Mouse (Mus musculus): Measurements from ENCODE around the gene Cebpa. TPM values are rescaled to one million over a fixed set of nuclear protein-coding genes. Genes with fewer than 3 reads are reported as not detected.
A peak's percentile ranks its signal among the peaks of the same experiment; 100 is the strongest.

The Cebpa gene
- polyA plus RNA-seq, 1 experiment from 2014 or later: 0.90 TPM

DNA sequence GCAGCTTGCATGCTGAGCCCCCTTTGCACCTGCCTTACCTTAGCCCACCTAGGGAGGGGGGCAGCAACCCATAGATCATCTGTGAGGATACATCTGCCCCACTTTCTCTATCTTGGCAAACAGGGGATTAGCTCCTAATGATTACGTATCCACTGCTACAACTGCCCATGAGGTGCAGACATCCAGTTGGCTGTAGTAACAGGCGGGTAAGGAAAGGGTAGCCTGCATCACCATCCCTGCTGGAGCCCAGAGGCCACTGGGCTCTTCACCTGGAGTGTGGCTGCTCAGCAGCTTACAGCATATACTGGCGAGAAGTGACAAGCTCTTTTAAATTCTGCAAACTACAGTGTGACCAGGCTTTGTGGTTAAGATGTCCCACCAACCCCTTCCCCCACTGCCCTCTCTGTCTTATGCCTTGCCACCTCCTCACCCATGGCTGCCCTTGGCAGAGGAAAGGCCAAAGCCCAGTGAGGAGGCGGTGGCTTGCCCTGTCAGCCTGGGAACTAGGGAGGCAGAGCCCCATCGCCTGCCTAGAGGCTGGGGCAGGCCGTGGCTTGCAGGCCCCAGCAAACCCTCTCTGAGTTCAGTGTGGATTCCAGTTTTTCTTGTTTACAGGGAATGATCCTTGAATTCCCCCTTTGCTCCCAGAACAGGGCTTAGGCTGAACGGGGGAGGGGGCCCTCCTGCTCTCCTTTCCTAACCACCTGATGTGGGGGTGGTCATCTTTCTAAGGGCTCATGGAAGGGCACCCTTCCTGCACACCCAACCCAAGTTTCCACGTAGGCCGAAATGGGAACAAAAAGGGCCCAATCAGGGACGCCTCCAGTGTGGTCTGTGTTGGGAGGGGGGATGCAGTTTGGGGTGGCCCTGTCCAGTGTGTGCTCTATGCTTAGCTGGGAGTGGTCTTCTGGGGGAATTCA is 3.6 kb downstream of the Cebpa start:
- Histone ChIP-seq H3K27me3 (ENCODE audit: control insufficient read depth, insufficient read depth, low read length) (peaks cover 36% of the 10 kb centered on the region), H3K4me3 (ENCODE audit: low read depth, low read length) (no peak overlapping the region), H3K4me2 (ENCODE audit: low read depth, low read length) (no peak overlapping the region), H3K27ac (replicated peaks; ENCODE audit: low read depth, low read length) (no peak overlapping the region), H3K9me3 (replicated peaks; ENCODE audit: control insufficient read depth, low read length) (no peaks in the 10 kb centered on the region), H3K4me1 (ENCODE audit: control insufficient read depth, insufficient read depth, low read length) (peaks cover 7% of the 10 kb centered on the region), H3K9ac (replicated peaks; ENCODE audit: low read length) (no peak overlapping the region), H3K36me3 (replicated peaks; ENCODE audit: control insufficient read depth, insufficient read depth, low read depth, low read length) (no peaks in the 10 kb centered on the region)
- peak; percentile 36 for DNase-seq (ENCODE audit: low spot score)
- 52% methylated on average over 10 of the region's 10 CpGs for WGBS
- no peak for ATAC-seq (replicated peaks; ENCODE audit: insufficient number of reproducible peaks, low FRiP score, low TSS enrichment, low read depth)

DNA sequence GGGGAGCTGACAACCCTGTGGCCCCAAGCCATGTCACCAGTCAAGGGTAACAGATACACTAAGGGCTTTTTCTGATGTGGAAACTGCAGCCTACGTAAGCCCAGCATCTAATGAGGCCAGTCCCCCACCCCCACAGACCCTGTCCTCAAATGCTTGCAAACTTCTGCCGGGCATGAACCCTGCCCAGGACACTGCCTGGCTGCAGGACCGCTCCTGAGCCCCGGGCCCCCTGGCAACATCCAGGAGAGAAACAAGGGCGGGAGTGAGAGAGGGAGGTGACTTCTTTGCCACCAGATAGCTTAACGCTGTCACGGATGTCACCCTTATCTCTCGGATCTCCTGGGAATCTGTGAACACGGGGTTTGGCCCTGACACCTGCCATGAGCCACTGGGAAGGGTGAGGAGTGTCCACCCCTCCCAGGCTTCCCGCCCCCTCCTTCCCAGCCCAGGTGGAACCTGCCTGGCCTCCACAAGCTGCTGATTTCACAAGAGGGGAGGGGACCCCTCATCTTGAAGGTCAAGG is 4.4 kb downstream of the Cebpa start:
- no peaks in the 10 kb centered on the region for H3K9me3 ChIP-seq (replicated peaks; ENCODE audit: control insufficient read depth, low read length)
- H3K4me3 ChIP-seq (ENCODE audit: low read depth, low read length): no peak overlapping the region
- peaks cover 33% of the 10 kb centered on the region for H3K27me3 ChIP-seq (ENCODE audit: control insufficient read depth, insufficient read depth, low read length)
- no peak overlapping the region for H3K9ac ChIP-seq (replicated peaks; ENCODE audit: low read length)
- DNase-seq (ENCODE audit: low spot score): no peak
- no peaks in the 10 kb centered on the region for H3K36me3 ChIP-seq (replicated peaks; ENCODE audit: control insufficient read depth, insufficient read depth, low read depth, low read length)
- WGBS: 38% methylated on average over 10 of the region's 10 CpGs
- ATAC-seq (replicated peaks; ENCODE audit: insufficient number of reproducible peaks, low FRiP score, low TSS enrichment, low read depth): no peak
- H3K27ac ChIP-seq (replicated peaks; ENCODE audit: low read depth, low read length): no peak overlapping the region
- H3K4me2 ChIP-seq (ENCODE audit: low read depth, low read length): no peak overlapping the region
- peaks cover 7% of the 10 kb centered on the region for H3K4me1 ChIP-seq (ENCODE audit: control insufficient read depth, insufficient read depth, low read length)

DNA sequence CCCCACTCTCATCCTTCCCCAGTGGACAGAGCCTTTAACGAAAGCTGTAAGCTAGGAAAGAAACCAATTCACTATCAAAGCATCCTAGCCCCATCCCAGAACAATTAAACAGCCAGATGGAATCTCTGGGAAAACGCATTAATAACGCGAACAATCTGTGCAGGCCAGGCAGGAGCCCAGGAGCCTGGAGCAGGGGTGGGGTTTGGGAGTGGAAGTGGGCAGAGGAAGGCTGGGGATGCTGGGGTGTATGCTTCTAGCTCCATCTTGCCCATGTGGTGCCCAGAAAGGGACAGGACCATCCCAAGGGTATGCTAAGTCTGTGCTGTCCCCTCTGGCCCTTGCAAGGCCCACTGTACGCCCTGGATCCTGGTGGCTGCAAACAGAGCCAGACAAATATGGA is 5.1 kb downstream of the Cebpa start:
- Histone ChIP-seq H3K4me2 (ENCODE audit: low read depth, low read length) (no peak overlapping the region), H3K36me3 (replicated peaks; ENCODE audit: control insufficient read depth, insufficient read depth, low read depth, low read length) (no peaks in the 10 kb centered on the region), H3K9me3 (replicated peaks; ENCODE audit: control insufficient read depth, low read length) (no peaks in the 10 kb centered on the region), H3K9ac (replicated peaks; ENCODE audit: low read length) (no peak overlapping the region), H3K4me3 (ENCODE audit: low read depth, low read length) (no peak overlapping the region), H3K27ac (replicated peaks; ENCODE audit: low read depth, low read length) (no peak overlapping the region), H3K4me1 (ENCODE audit: control insufficient read depth, insufficient read depth, low read length) (peaks cover 7% of the 10 kb centered on the region), H3K27me3 (ENCODE audit: control insufficient read depth, insufficient read depth, low read length) (peaks cover 33% of the 10 kb centered on the region)
- DNase-seq (ENCODE audit: low spot score) (no peak), ATAC-seq (replicated peaks; ENCODE audit: insufficient number of reproducible peaks, low FRiP score, low TSS enrichment, low read depth) (no peak)
- 35% methylated on average over 5 of the region's 5 CpGs for WGBS

DNA sequence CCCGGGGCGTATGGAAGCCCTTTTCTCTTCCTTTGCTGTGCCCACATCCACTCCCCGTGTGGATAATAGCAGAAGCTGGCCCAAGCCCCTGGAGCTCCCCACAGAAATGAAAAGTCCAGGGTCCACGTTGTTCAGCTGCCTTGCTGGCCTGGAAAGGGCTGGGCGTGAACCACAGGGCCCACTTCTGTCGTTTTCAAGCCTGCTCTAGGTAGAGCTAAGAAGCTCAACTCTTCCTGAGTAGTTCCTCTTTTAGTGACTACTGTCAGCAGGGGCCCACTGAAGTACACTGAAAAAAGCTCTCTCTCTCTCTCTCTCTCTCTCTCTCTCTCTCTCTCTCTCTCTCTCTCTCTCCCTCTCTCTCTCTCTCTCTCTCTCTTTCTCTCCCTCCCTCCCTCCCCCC is 5.7 kb downstream of the Cebpa start:
- no peak overlapping the region for H3K4me2 ChIP-seq (ENCODE audit: low read depth, low read length)
- H3K4me1 ChIP-seq (ENCODE audit: control insufficient read depth, insufficient read depth, low read length): peaks cover 4% of the 10 kb centered on the region; the same call in 1 of the 2 replicates
- no peak overlapping the region for H3K9ac ChIP-seq (replicated peaks; ENCODE audit: low read length)
- H3K27me3 ChIP-seq (ENCODE audit: control insufficient read depth, insufficient read depth, low read length): peaks cover 28% of the 10 kb centered on the region
- H3K36me3 ChIP-seq (replicated peaks; ENCODE audit: control insufficient read depth, insufficient read depth, low read depth, low read length): no peaks in the 10 kb centered on the region
- no peak overlapping the region for H3K27ac ChIP-seq (replicated peaks; ENCODE audit: low read depth, low read length)
- DNase-seq (ENCODE audit: low spot score) (no peak), ATAC-seq (replicated peaks; ENCODE audit: insufficient number of reproducible peaks, low FRiP score, low TSS enrichment, low read depth) (no peak)
- no peak overlapping the region for H3K4me3 ChIP-seq (ENCODE audit: low read depth, low read length)
- WGBS: 46% methylated on average over 6 of the region's 6 CpGs
- no peaks in the 10 kb centered on the region for H3K9me3 ChIP-seq (replicated peaks; ENCODE audit: control insufficient read depth, low read length)

DNA sequence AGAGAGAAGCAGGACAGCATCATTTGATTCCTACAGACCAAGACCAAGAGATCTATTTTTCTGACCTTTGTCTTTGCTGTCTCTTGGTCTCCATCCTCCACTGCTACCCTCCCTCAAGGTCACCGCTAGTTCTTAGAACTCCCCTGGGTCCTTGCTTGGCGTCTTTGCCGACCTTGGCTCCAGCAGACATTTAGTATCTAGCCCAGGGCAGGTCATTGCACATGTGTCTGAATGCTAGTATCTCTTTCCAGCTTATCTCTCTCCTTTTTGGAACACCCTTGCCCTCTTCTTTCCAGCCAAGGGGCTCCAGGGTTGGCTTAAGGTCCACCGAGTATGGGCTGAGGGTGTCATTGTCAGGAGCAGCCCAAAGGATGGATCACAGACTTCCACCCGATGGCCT is 6.9 kb downstream of the Cebpa start:
- Histone ChIP-seq H3K4me3 (ENCODE audit: low read depth, low read length) (no peak overlapping the region), H3K4me2 (ENCODE audit: low read depth, low read length) (no peak overlapping the region), H3K27ac (replicated peaks; ENCODE audit: low read depth, low read length) (no peak overlapping the region), H3K9me3 (replicated peaks; ENCODE audit: control insufficient read depth, low read length) (no peaks in the 10 kb centered on the region), H3K9ac (replicated peaks; ENCODE audit: low read length) (no peak overlapping the region), H3K36me3 (replicated peaks; ENCODE audit: control insufficient read depth, insufficient read depth, low read depth, low read length) (no peaks in the 10 kb centered on the region), H3K27me3 (ENCODE audit: control insufficient read depth, insufficient read depth, low read length) (peaks cover 16% of the 10 kb centered on the region), H3K4me1 (ENCODE audit: control insufficient read depth, insufficient read depth, low read length) (no peaks in the 10 kb centered on the region)
- DNase-seq (ENCODE audit: low spot score): no peak
- 75% methylated on average over 5 of the region's 5 CpGs for WGBS
- ATAC-seq (replicated peaks; ENCODE audit: insufficient number of reproducible peaks, low FRiP score, low TSS enrichment, low read depth): no peak

GRCm38 (mm10) chr7:35127001-35127400 is 7.9 kb downstream of the Cebpa start:
- Histone ChIP-seq H3K4me3 (ENCODE audit: low read depth, low read length) (no peak overlapping the region), H3K27ac (replicated peaks; ENCODE audit: low read depth, low read length) (no peak overlapping the region), H3K4me2 (ENCODE audit: low read depth, low read length) (no peak overlapping the region), H3K27me3 (ENCODE audit: control insufficient read depth, insufficient read depth, low read length) (peaks cover 7% of the 10 kb centered on the region), H3K9me3 (replicated peaks; ENCODE audit: control insufficient read depth, low read length) (no peaks in the 10 kb centered on the region), H3K9ac (replicated peaks; ENCODE audit: low read length) (no peak overlapping the region), H3K36me3 (replicated peaks; ENCODE audit: control insufficient read depth, insufficient read depth, low read depth, low read length) (no peaks in the 10 kb centered on the region), H3K4me1 (ENCODE audit: control insufficient read depth, insufficient read depth, low read length) (no peaks in the 10 kb centered on the region)
- WGBS: 66% methylated on average over 10 of the region's 10 CpGs
- ATAC-seq (replicated peaks; ENCODE audit: insufficient number of reproducible peaks, low FRiP score, low TSS enrichment, low read depth) (no peak), DNase-seq (ENCODE audit: low spot score) (no peak)

DNA sequence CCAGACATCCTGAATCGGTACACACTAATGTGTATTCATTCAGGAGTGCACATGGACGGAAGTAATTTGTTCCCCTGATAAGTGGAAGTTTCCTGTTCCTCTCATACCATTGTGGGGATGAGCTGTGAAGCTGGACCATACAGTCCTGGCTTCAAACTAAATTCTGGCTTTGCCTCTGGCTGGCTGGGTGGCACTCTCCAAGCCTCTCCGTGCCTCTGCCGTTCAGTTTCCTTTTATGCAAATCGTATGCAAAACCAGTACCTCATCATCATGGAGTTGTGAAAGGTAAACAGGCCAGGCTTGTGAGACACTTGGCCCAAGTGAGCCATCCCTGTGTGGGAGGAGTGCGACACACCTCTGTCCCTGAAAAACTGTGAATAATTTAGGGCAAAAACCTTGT is 8.6 kb downstream of the Cebpa start:
- DNase-seq (ENCODE audit: low spot score): no peak
- H3K9ac ChIP-seq (replicated peaks; ENCODE audit: low read length): no peak overlapping the region
- no peaks in the 10 kb centered on the region for H3K9me3 ChIP-seq (replicated peaks; ENCODE audit: control insufficient read depth, low read length)
- H3K36me3 ChIP-seq (replicated peaks; ENCODE audit: control insufficient read depth, insufficient read depth, low read depth, low read length): no peaks in the 10 kb centered on the region
- no peak overlapping the region for H3K27ac ChIP-seq (replicated peaks; ENCODE audit: low read depth, low read length)
- no peaks in the 10 kb centered on the region for H3K4me1 ChIP-seq (ENCODE audit: control insufficient read depth, insufficient read depth, low read length)
- no peak overlapping the region for H3K4me2 ChIP-seq (ENCODE audit: low read depth, low read length)
- ATAC-seq (replicated peaks; ENCODE audit: insufficient number of reproducible peaks, low FRiP score, low TSS enrichment, low read depth): no peak
- H3K27me3 ChIP-seq (ENCODE audit: control insufficient read depth, insufficient read depth, low read length): peaks cover under 1% of the 10 kb centered on the region; the same call in 1 of the 2 replicates
- 32% methylated on average over 6 of the region's 6 CpGs for WGBS
- no peak overlapping the region for H3K4me3 ChIP-seq (ENCODE audit: low read depth, low read length)

All from embryonic facial prominence, embryonic 11.5 days (tissue).